Mouse (Mus musculus) embryonic facial prominence, embryonic 13.5 days (tissue): Measurements from ENCODE around the gene Map4k1. TPM values are rescaled to one million over a fixed set of nuclear protein-coding genes. Genes with fewer than 3 reads are reported as not detected.
A peak's percentile ranks its signal among the peaks of the same experiment; 100 is the strongest.

Experiments used
- ATAC-seq: fragments of 200-750 bp; cut with Nextera tagmentation; 2 replicates; pipeline ENCODE4 v1.8.0; 2017; ENCODE audit warnings: low read depth; ENCODE audit not compliant: insufficient number of reproducible peaks, insufficient read depth, low FRiP score, low TSS enrichment
- H3K27ac ChIP-seq: fragments of 300-500 bp; sonication (generic); 2 replicates; pipeline ENCODE4 v1.5.1; 2015; ENCODE audit warnings: moderate library complexity, mild to moderate bottlenecking, inconsistent platforms
- H3K27me3 ChIP-seq: fragments of 300-500 bp; sonication (generic); 2 replicates; pipeline ENCODE4 v1.6.1; 2015; ENCODE audit warnings: mild to moderate bottlenecking, inconsistent platforms
- H3K36me3 ChIP-seq: fragments of 300-500 bp; sonication (generic); 2 replicates; pipeline ENCODE4 v1.6.1; 2015; ENCODE audit warnings: mild to moderate bottlenecking, inconsistent platforms
- H3K4me1 ChIP-seq: fragments of 300-500 bp; sonication (generic); 2 replicates; pipeline ENCODE4 v1.6.1; 2015; ENCODE audit warnings: inconsistent platforms
- H3K4me2 ChIP-seq: fragments of 300-500 bp; sonication (generic); 2 replicates; pipeline ENCODE4 v1.6.1; 2015; ENCODE audit warnings: moderate library complexity, mild to moderate bottlenecking, inconsistent platforms
- H3K4me3 ChIP-seq: fragments of 300-500 bp; sonication (generic); 2 replicates; pipeline ENCODE4 v1.5.1; 2015; ENCODE audit warnings: mild to moderate bottlenecking, inconsistent platforms
- H3K9ac ChIP-seq: fragments of 300-500 bp; sonication (generic); 2 replicates; pipeline ENCODE4 v1.6.1; 2015; ENCODE audit warnings: mild to moderate bottlenecking, inconsistent platforms
- H3K9me3 ChIP-seq: fragments of 300-500 bp; sonication (generic); 2 replicates; pipeline ENCODE4 v1.6.1; 2016; ENCODE audit warnings: inconsistent platforms
- WGBS: fragments of 180-500 bp; shearing (Covaris S2); methylation state at CpG from one replicate; pipeline ENCODE4 v1.1.7; 2015; ENCODE audit warnings: mixed read lengths; 5-methylcytosine and 5-hydroxymethylcytosine counted together
- polyA plus RNA-seq: library from polyadenylated mRNA; unstranded; fragments of >200 nt; fragmentation: Nextera tagmentation; extraction: Ambion mirVana; gene quantifications from 2 replicates; pipeline ENCODE4 v1.2.1, GENCODE M21; 2015

Gene Map4k1
- polyA plus RNA-seq, 1 experiment from 2014 or later = 9.9 TPM

DNA sequence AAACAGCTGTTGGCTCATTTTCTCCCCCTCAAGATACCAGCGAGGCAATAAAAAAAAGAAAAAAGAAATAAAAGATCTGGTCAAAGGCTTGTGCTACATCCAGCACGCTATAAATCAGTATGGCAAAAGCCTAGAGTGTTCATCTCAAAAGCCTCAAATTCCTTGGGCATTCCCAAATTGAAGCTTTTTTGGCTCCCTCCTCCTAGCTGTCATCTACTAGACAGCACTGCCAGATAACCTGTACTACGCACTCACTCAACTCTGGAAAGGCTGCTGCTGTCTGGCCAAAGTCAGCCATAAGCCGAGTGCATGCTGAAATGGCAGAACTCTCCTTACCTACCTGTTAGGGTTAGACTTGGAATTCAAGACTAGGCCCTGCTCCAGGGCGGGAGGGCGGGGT lies 24.6 kb upstream of the Map4k1 start:
- no peak overlapping the region for H3K27ac ChIP-seq
- no peak overlapping the region for H3K9ac ChIP-seq
- 83% methylated on average over 6 of the region's 6 CpGs for WGBS
- H3K4me2 ChIP-seq = no peak overlapping the region
- no peak for ATAC-seq
- no peaks in the 10 kb centered on the region for H3K9me3 ChIP-seq
- H3K4me3 ChIP-seq = no peak overlapping the region
- H3K4me1 ChIP-seq = peaks cover 79% of the 10 kb centered on the region
- no peaks in the 10 kb centered on the region for H3K27me3 ChIP-seq
- H3K36me3 ChIP-seq = peaks cover 12% of the 10 kb centered on the region

- Histone ChIP-seq H3K9me3 (no peaks in the 10 kb centered on the region), H3K4me3 (no peak overlapping the region), H3K9ac (0 out of 2 replicates have a peak overlapping the region, but pooled peaks have one; percentile 16), H3K4me2 (no peak overlapping the region; the same call in 1 of the 2 replicates), H3K27ac (no peak overlapping the region), H3K4me1 (peaks cover 70% of the 10 kb centered on the region), H3K27me3 (no peaks in the 10 kb centered on the region), H3K36me3 (peaks cover 12% of the 10 kb centered on the region)
- no peak for ATAC-seq
- whole genome bisulfite sequencing = 56% methylated on average over 1 of the region's 1 CpGs
These were observed 23.7 kb upstream of the Map4k1 start for GRCm38 (mm10) chr7:28957997-28958725.

GRCm38 (mm10) chr7:28958770-28959169 lies 23.1 kb upstream of the Map4k1 start:
- Histone ChIP-seq H3K4me3 (no peak overlapping the region), H3K4me2 (peak overlapping the region; percentile 78), H3K4me1 (peaks cover 64% of the 10 kb centered on the region), H3K9me3 (no peaks in the 10 kb centered on the region), H3K27me3 (no peaks in the 10 kb centered on the region), H3K27ac (0 out of 2 replicates have a peak overlapping the region, but pooled peaks have one; percentile 22), H3K36me3 (peaks cover 12% of the 10 kb centered on the region), H3K9ac (peak overlapping the region; percentile 95; the same call in 1 of the 2 replicates)
- no peak for ATAC-seq
- WGBS = 48% methylated on average over 1 of the region's 1 CpGs

DNA sequence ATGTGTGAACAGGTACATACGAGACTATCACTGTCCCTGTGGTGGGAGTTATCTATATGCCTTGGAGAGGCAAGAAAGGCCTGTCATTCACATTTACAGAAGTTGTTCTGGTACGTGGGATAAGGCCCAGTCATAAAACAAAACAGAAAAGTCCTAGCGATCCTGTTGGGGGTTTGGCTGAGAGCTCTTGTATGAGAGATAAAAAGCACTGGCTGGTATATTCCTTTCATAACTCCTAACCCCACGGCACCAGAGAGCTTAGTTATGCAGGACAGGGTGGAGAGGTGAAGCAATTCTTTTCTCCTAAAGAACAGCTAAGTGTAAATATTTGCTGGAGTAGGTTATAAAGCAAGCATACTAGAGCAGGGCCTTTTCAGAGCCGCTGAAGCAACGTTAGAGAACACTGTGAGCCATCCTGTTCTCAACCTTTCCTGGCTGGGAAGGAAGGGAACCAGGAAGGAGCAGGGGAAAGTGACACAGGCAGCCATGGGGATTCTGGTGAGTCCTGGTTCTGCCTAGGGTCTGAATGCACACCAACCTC lies 22.3 kb upstream of the Map4k1 start:
- H3K9ac ChIP-seq = peak overlapping the region; percentile 95
- H3K4me2 ChIP-seq = peak overlapping the region; percentile 78
- 43% methylated on average over 6 of the region's 6 CpGs for WGBS
- peaks cover 12% of the 10 kb centered on the region for H3K36me3 ChIP-seq
- peak overlapping the region; percentile 99 for H3K4me3 ChIP-seq
- peaks cover 59% of the 10 kb centered on the region for H3K4me1 ChIP-seq
- 0 out of 2 replicates have a peak overlapping the region, but pooled peaks have one; percentile 22 for H3K27ac ChIP-seq
- no peak for ATAC-seq
- H3K27me3 ChIP-seq = no peaks in the 10 kb centered on the region
- no peaks in the 10 kb centered on the region for H3K9me3 ChIP-seq

DNA sequence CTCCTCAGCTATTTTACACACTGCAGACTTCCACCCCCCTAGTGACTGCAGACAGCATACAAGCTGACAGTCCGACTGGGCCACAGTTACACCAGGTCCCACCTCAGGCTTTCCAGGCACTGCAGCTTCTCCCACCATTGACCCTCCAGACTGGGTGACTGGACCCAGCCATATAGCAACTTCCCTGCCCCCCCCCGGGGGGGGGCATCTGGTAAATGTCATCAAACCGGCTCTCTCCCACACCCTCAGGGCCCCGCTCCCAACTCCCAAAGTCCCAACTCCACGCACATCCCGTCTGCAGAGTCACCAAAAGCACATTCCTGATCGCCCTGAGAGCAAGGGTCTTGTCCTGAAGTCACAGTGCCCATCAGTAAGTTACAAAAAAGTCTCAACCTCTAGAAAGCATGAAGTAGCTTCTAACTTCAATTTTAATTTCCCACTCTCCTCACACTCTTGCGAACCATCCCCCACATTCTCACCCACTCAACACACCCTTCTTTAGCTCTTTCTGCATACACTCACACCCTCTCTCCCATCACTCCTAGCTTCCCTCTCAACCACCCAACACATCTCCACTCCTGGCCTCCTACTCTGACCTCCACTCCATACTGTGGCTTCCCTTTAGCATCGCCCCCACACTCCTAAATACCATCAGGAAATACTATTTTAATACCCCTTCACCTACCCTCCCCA lies 21.4 kb upstream of the Map4k1 start:
- Histone ChIP-seq H3K4me3 (peak overlapping the region; percentile 99), H3K27ac (peak overlapping the region; percentile 19; the same call in 1 of the 2 replicates), H3K9me3 (no peaks in the 10 kb centered on the region), H3K9ac (peak overlapping the region; percentile 95), H3K36me3 (peaks cover 12% of the 10 kb centered on the region), H3K4me2 (peak overlapping the region; percentile 78), H3K4me1 (peaks cover 50% of the 10 kb centered on the region), H3K27me3 (no peaks in the 10 kb centered on the region)
- WGBS = 13% methylated on average over 9 of the region's 9 CpGs
- no peak for ATAC-seq

- 2% methylated on average over 7 of the region's 7 CpGs for WGBS
- no peak for ATAC-seq
- Histone ChIP-seq H3K27ac (peak overlapping the region; percentile 89), H3K4me1 (peaks cover 41% of the 10 kb centered on the region), H3K27me3 (no peaks in the 10 kb centered on the region), H3K36me3 (peaks cover 3% of the 10 kb centered on the region), H3K9me3 (no peaks in the 10 kb centered on the region), H3K4me2 (peak overlapping the region; percentile 78), H3K9ac (peak overlapping the region; percentile 95), H3K4me3 (peak overlapping the region; percentile 99)
These were observed 20.3 kb upstream of the Map4k1 start for GRCm38 (mm10) chr7:28961584-28961926.

DNA sequence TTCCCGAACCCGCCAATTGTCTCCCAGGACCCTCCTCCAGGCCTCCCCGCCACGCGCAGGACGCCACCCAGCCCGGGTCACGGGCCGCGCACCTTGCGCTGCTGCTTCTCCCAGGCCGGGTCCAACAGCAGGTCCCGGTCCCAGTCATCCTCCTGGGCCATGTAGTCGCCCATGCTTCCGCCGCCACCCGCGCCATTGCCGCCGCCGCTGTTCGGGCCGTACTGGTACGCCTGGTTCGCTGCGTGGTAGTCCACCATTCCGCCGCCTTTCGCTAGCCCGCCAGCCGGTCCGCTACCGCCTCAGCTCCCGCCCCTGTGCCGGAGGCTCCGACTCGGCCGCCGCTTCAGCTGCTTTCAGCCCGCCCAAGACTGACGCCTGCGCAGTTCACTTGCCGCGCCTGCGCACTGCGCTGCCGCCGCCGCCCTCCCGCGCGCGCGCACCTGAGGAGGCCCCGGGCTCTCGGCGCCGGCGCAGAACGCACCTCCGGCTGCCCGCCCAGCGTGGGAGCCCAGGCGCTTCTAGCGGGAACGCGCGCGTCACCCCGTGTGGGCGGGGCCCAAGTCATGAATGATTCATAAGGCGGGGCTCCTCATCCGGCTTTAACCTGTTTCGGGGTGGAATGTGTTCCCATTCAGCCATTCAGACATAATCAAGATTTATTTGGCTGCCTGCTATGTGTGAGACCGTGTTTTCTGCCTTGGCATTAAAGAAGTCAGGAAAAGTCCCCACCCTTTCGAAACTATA lies 19.8 kb upstream of the Map4k1 start, which contains the start of gene Actn4:
Gene Actn4, minus strand, starts transcription at position 414 of the 744 bp plus-strand sequence.
- peak; percentile 93 for ATAC-seq
- H3K9me3 ChIP-seq = no peaks in the 10 kb centered on the region
- peak within 1 kb of the TSS; percentile 78 for H3K4me2 ChIP-seq
- peaks cover 3% of the 10 kb centered on the region for H3K36me3 ChIP-seq
- H3K4me1 ChIP-seq = peaks cover 39% of the 10 kb centered on the region
- H3K9ac ChIP-seq = peak within 1 kb of the TSS; percentile 95
- peak within 1 kb of the TSS; percentile 99 for H3K4me3 ChIP-seq
- H3K27ac ChIP-seq = peak within 1 kb of the TSS; percentile 89
- under 1% methylated on average over 74 of the region's 76 CpGs for WGBS
- no peaks in the 10 kb centered on the region for H3K27me3 ChIP-seq

DNA sequence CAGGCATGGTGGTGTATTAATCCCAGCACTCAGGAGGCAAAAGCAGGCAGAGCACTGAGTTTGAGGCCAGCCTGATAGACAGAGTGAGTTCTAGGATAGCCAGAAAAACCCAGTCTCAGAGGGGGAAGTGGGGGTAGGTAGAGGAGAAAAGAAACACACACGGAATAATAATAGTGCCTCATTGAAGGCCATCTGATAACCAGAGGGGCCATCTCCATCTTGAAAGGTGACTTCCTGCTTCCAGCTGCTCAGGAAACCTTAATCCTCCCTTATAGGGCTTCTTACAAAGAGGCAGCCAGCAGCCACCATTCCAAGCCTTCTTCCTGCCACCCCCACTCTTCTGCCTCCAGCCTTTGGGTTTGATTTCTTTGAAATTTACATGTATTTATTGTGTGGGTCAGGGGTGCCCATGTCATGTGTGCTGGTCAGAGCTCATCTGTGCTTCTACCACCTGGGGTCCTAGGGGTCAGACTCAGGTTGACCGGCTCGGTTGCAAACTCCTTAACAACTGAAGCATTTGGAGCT lies 18.4 kb upstream of the Map4k1 start:
- Histone ChIP-seq H3K9ac (no peak overlapping the region), H3K27me3 (no peaks in the 10 kb centered on the region), H3K27ac (no peak overlapping the region), H3K4me2 (no peak overlapping the region), H3K4me3 (no peak overlapping the region), H3K4me1 (peaks cover 27% of the 10 kb centered on the region), H3K36me3 (0 out of 2 replicates have a peak, but pooled peaks cover under 1% of the 10 kb centered on the region), H3K9me3 (no peaks in the 10 kb centered on the region)
- WGBS = 69% methylated on average over 3 of the region's 3 CpGs
- ATAC-seq = no peak

DNA sequence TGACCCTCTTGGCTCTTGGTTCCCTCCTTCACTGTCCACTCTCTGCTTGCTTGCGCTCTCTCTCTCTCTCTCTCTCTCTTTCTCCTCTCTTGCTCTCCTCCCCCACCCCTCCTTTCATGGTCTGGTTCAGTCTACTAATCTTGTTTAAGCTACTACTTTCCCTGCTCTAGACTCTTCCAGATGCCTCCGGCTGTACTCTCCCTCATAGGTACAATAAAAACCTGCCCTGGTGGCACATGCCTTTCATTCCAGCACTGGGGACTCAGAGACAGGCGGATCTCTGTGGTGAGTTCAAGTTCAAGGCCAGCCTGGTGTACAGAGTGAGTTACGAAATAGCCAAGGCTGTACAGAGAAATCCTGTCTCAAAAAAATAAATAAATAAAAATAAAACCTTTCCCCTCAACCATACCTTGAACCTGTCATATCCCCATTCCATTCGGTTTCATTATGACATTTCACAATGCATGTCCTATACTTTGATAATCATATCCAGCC lies 16.5 kb upstream of the Map4k1 start:
- no peak overlapping the region; the same call in 1 of the 2 replicates for H3K27ac ChIP-seq
- ATAC-seq = no peak
- no peak overlapping the region for H3K4me3 ChIP-seq
- no peaks in the 10 kb centered on the region for H3K27me3 ChIP-seq
- no peaks in the 10 kb centered on the region for H3K9me3 ChIP-seq
- WGBS = 73% methylated on average over 5 of the region's 5 CpGs
- H3K36me3 ChIP-seq = peaks cover 20% of the 10 kb centered on the region
- no peak overlapping the region for H3K9ac ChIP-seq
- H3K4me1 ChIP-seq = peaks cover 10% of the 10 kb centered on the region
- no peak overlapping the region for H3K4me2 ChIP-seq

GRCm38 (mm10) chr7:28966181-28966580 lies 15.7 kb upstream of the Map4k1 start:
- Histone ChIP-seq H3K4me2 (no peak overlapping the region), H3K27ac (no peak overlapping the region), H3K27me3 (no peaks in the 10 kb centered on the region), H3K4me3 (no peak overlapping the region), H3K9me3 (no peaks in the 10 kb centered on the region), H3K4me1 (peaks cover 2% of the 10 kb centered on the region; the same call in 1 of the 2 replicates), H3K9ac (no peak overlapping the region), H3K36me3 (peaks cover 27% of the 10 kb centered on the region)
- WGBS = 79% methylated on average over 4 of the region's 5 CpGs
- no peak for ATAC-seq
